Mouse (Mus musculus) frontal cortex, postnatal 36 days (tissue): Measurements from ENCODE around the gene Ect2l.
"Not testable (repeated sequence)": the region's sequence is repeated elsewhere in the genome, so short reads cannot be mapped to it uniquely, and the experiment has no call there.

Experiments used
- DNase-seq, 2 experiments: peaks; one replicate each; pipeline ENCODE4 v3.0.0; 2022; ENCODE audit warnings: low spot score in 2 of 2

Gene Ect2l

GRCm38 (mm10) chr10:18191706-18192105, 19.0 kb downstream of the Ect2l start:
- no peak for DNase-seq

GRCm38 (mm10) chr10:18189498-18189897, 21.2 kb downstream of the Ect2l start:
- DNase-seq = no peak

GRCm38 (mm10) chr10:18188564-18188963, 22.1 kb downstream of the Ect2l start:
- DNase-seq = no peak

- no peak for DNase-seq
These were observed 28.4 kb downstream of the Ect2l start for GRCm38 (mm10) chr10:18182246-18182645.

GRCm38 (mm10) chr10:18177304-18177703, 33.4 kb downstream of the Ect2l start:
- DNase-seq = no peak

- no peak for DNase-seq
These were observed 34.0 kb downstream of the Ect2l start for GRCm38 (mm10) chr10:18176722-18177121.

GRCm38 (mm10) chr10:18175087-18175486, 35.6 kb downstream of the Ect2l start:
- no peak for DNase-seq

- no peak for DNase-seq
These were observed 48.2 kb downstream of the Ect2l start for GRCm38 (mm10) chr10:18162435-18162971.

GRCm38 (mm10) chr10:18147224-18147623, 63.5 kb downstream of the Ect2l start:
- DNase-seq = no peak

- no peak for DNase-seq
These were observed 68.5 kb downstream of the Ect2l start for GRCm38 (mm10) chr10:18142231-18142630.

GRCm38 (mm10) chr10:18141389-18141788, 69.3 kb downstream of the Ect2l start:
- DNase-seq = no peak

GRCm38 (mm10) chr10:18139615-18140014, 71.1 kb downstream of the Ect2l start:
- no peak for DNase-seq

- DNase-seq = not testable (repeated sequence)
These were observed 71.7 kb downstream of the Ect2l start for GRCm38 (mm10) chr10:18138853-18139503.

- no peak for DNase-seq
These were observed 78.7 kb downstream of the Ect2l start for GRCm38 (mm10) chr10:18131666-18132650.

- DNase-seq = no peak
These were observed 80.4 kb downstream of the Ect2l start for GRCm38 (mm10) chr10:18130276-18130675.

GRCm38 (mm10) chr10:18118336-18118735, 92.4 kb downstream of the Ect2l start:
- DNase-seq = no peak

- no peak for DNase-seq
These were observed 97.1 kb downstream of the Ect2l start for GRCm38 (mm10) chr10:18113473-18114093.

GRCm38 (mm10) chr10:18110940-18111339, 99.8 kb downstream of the Ect2l start:
- DNase-seq = no peak

- DNase-seq = no peak
These were observed 103.2 kb downstream of the Ect2l start for GRCm38 (mm10) chr10:18107471-18107870.

- DNase-seq = no peak
These were observed 108.5 kb downstream of the Ect2l start for GRCm38 (mm10) chr10:18102166-18102565.

GRCm38 (mm10) chr10:18090691-18091090, 120.0 kb downstream of the Ect2l start:
- no peak for DNase-seq

- no peak for DNase-seq
These were observed 127.9 kb downstream of the Ect2l start for GRCm38 (mm10) chr10:18082772-18083171.
